Mouse (Mus musculus) heart, embryonic 14.5 days (tissue): ENCODE data around the gene Ftsj1. TPM values are rescaled to one million over a fixed set of nuclear protein-coding genes. Genes with fewer than 3 reads are reported as not detected.

Experiments
- ATAC-seq: fragments of 200-750 bp; cut with Nextera tagmentation; 2 replicates; pipeline ENCODE4 v1.8.0; 2017; ENCODE audit warnings: low read depth, moderate TSS enrichment; ENCODE audit not compliant: insufficient number of reproducible peaks, insufficient read depth, low FRiP score
- H3K27ac ChIP-seq, 2 experiments: fragments of 200-500 bp in 1 of 2; fragments of 300-500 bp in 1 of 2; sonication (generic) in 1 of 2; replicated peaks in 1 of 2; 2 replicates each; pipeline ENCODE4 v1.5.1; 2012 to 2014; ENCODE audit warnings: low read depth in 2 of 2, low read length in 2 of 2, control low read depth in 1 of 2, mild to moderate bottlenecking in 1 of 2, mixed read lengths in 1 of 2; ENCODE audit not compliant: control insufficient read depth in 1 of 2, insufficient read depth in 1 of 2
- H3K27me3 ChIP-seq: fragments of 300-500 bp; sonication (generic); 2 replicates; pipeline ENCODE4 v1.6.1; 2014; ENCODE audit warnings: mild to moderate bottlenecking, low read length, control low read depth; ENCODE audit not compliant: control insufficient read depth, insufficient read depth
- H3K36me3 ChIP-seq: fragments of 300-500 bp; sonication (generic); 2 replicates; pipeline ENCODE4 v1.6.1; 2014; ENCODE audit warnings: mild to moderate bottlenecking, control low read depth, low read length, mixed read lengths; ENCODE audit not compliant: control insufficient read depth, insufficient read depth
- H3K4me1 ChIP-seq, 2 experiments: fragments of 200-500 bp in 1 of 2; fragments of 300-500 bp in 1 of 2; sonication (generic) in 1 of 2; 2 replicates each; pipeline ENCODE4 v1.6.1; 2012 to 2014; ENCODE audit warnings: low read length in 2 of 2, control low read depth in 1 of 2, mixed read lengths in 1 of 2; ENCODE audit not compliant: control insufficient read depth in 2 of 2, insufficient read depth in 2 of 2
- H3K4me2 ChIP-seq: fragments of 300-500 bp; sonication (generic); 2 replicates; pipeline ENCODE4 v1.6.1; 2014; ENCODE audit warnings: mild to moderate bottlenecking, low read length
- H3K4me3 ChIP-seq, 2 experiments: fragments of 200-500 bp in 1 of 2; fragments of 300-500 bp in 1 of 2; sonication (generic) in 1 of 2; 2 replicates each; pipeline ENCODE4 v1.5.1; 2012 to 2014; ENCODE audit warnings: low read length in 2 of 2, mild to moderate bottlenecking in 2 of 2, control low read depth in 1 of 2, low read depth in 1 of 2, moderate library complexity in 1 of 2; ENCODE audit not compliant: control insufficient read depth in 1 of 2, insufficient read depth in 1 of 2
- H3K9ac ChIP-seq: fragments of 300-500 bp; sonication (generic); 2 replicates; pipeline ENCODE4 v1.6.1; 2014; ENCODE audit warnings: mild to moderate bottlenecking, low read length
- H3K9me3 ChIP-seq: fragments of 300-500 bp; sonication (generic); 2 replicates; pipeline ENCODE4 v1.6.1; 2016; ENCODE audit warnings: low read length, control low read depth; ENCODE audit not compliant: control insufficient read depth
- WGBS: fragments of 180-500 bp; shearing (Covaris S2); extraction: QIAGEN DNeasy Blood & Tissue Kit; methylation state at CpG from one replicate; pipeline ENCODE4 v1.1.7; 2014; 5-methylcytosine and 5-hydroxymethylcytosine counted together
- polyA plus RNA-seq: library from polyadenylated mRNA; unstranded; fragments of >200 nt; fragmentation: Nextera tagmentation; extraction: Ambion mirVana; gene quantifications from 2 replicates; pipeline ENCODE4 v1.2.1, GENCODE M21; 2014

Ftsj1 gene
- polyA plus RNA-seq, 1 experiment from 2014 or later = 25.4 TPM

DNA sequence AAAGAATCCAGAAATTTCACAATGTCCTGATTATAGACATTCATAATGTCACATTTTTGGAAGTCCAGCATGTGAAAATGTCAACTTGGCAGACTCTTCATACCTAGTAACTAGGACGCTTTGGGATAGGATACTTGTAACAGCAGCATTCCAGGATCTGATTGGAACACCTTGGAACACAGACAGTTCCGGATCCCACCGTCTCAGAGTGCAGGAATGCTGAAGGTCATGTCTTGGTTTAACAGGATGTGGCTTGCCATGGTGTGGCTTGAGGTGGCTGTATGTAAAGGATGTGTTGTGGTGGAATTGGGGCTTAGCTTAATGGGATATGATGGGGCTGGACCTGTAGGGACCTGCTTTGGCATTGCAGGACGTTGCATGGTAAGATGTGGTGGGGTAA lies 47.1 kb downstream of the Ftsj1 start:
- Histone ChIP-seq H3K4me2 (no peak overlapping the region), H3K36me3 (no peaks in the 10 kb centered on the region), H3K4me3 (no peak overlapping the region), H3K27ac (no peak overlapping the region), H3K27me3 (no peaks in the 10 kb centered on the region), H3K9me3 (no peaks in the 10 kb centered on the region), H3K9ac (no peak overlapping the region), H3K4me1 (no peaks in the 10 kb centered on the region)
- 50% methylated on average over 4 of the region's 4 CpGs for WGBS
- ATAC-seq = no peak

DNA sequence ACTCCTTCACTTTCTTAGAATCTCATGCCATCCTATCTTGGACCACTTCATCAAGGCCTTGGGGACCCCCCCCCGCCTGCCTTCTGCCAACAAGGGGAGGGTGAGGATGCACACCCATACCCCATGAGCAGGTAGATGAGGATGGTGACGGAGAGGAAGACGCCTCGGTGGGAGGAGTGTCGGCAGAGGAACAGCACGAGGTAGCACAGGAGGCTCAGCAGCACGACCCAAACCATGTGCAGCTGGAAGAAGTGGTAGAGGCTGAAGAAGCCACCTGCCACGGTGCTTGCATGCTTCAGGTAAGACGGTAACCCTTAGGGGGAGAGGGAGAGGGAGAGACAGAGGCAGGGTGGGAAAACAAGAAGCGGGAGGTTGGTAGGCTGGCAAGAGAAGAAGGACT lies 48.1 kb downstream of the Ftsj1 start:
- no peaks in the 10 kb centered on the region for H3K4me1 ChIP-seq
- 81% methylated on average over 10 of the region's 10 CpGs for WGBS
- ATAC-seq = no peak

DNA sequence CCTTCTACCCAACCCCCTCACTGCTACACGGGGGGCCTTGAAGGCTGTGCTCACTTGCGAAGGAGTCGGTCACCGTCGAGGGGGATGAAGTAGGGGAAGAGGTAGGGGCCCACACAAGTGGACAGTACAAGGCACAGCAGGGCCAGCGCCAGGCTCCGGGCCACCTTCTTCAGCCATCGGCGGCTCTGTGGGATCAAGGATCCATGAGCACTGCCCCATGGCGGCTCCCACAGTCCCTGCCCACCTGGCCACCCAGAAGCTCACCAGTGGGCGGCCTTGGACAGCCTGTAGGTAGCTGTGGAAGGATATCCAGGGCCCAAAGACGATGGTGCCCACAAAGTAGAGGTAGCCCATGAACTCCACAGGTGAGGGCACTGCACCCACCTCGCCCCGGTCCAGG lies 49.1 kb downstream of the Ftsj1 start:
- Histone ChIP-seq H3K4me2 (no peak overlapping the region), H3K9me3 (no peaks in the 10 kb centered on the region), H3K4me1 (no peaks in the 10 kb centered on the region), H3K27ac (no peak overlapping the region), H3K9ac (no peak overlapping the region), H3K27me3 (no peaks in the 10 kb centered on the region), H3K36me3 (no peaks in the 10 kb centered on the region), H3K4me3 (no peak overlapping the region)
- WGBS = 80% methylated on average over 14 of the region's 14 CpGs
- ATAC-seq = no peak

More for the DNA sequence above, 48.1 kb downstream of the Ftsj1 start:
- H3K9me3 ChIP-seq = no peaks in the 10 kb centered on the region
- no peak overlapping the region for H3K9ac ChIP-seq
- no peak overlapping the region for H3K4me2 ChIP-seq
- H3K27me3 ChIP-seq = no peaks in the 10 kb centered on the region
- no peak overlapping the region for H3K27ac ChIP-seq
- no peaks in the 10 kb centered on the region for H3K36me3 ChIP-seq
- H3K4me3 ChIP-seq = no peak overlapping the region

DNA sequence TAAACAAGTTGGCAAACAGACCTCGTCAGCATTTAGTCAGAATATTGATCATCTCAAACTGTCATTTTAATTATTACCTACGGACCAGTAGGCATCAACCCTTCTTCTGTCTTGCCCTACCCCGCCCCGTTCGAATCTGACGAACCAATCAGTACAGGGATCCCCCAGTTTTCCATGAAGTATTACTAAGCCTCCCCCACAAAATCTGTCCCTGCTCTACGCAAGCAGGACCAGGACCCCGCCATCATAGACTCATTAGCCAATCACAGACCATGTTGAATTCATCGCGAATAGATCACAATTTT lies 58.8 kb downstream of the Ftsj1 start, which contains the start of gene Ebp:
Ebp (minus strand) TSS at position 94 of the 305 bp plus-strand sequence.
- WGBS = 18% methylated on average over 10 of the region's 10 CpGs
- no peaks in the 10 kb centered on the region; a peak in 1 of 4 replicates for H3K4me1 ChIP-seq
- H3K27me3 ChIP-seq = no peaks in the 10 kb centered on the region
- no peaks in the 10 kb centered on the region for H3K9me3 ChIP-seq
- H3K36me3 ChIP-seq = no peaks in the 10 kb centered on the region
- H3K4me3 ChIP-seq = peak within 1 kb of the TSS; percentile 57
- H3K4me2 ChIP-seq = peak within 1 kb of the TSS; percentile 71
- H3K9ac ChIP-seq = peak within 1 kb of the TSS; percentile 72
- ATAC-seq = peak; percentile 44; the same call in 1 of the 2 replicates
- peak within 1 kb of the TSS; percentile 47 to 57; a peak in 3 of 4 replicates for H3K27ac ChIP-seq

DNA sequence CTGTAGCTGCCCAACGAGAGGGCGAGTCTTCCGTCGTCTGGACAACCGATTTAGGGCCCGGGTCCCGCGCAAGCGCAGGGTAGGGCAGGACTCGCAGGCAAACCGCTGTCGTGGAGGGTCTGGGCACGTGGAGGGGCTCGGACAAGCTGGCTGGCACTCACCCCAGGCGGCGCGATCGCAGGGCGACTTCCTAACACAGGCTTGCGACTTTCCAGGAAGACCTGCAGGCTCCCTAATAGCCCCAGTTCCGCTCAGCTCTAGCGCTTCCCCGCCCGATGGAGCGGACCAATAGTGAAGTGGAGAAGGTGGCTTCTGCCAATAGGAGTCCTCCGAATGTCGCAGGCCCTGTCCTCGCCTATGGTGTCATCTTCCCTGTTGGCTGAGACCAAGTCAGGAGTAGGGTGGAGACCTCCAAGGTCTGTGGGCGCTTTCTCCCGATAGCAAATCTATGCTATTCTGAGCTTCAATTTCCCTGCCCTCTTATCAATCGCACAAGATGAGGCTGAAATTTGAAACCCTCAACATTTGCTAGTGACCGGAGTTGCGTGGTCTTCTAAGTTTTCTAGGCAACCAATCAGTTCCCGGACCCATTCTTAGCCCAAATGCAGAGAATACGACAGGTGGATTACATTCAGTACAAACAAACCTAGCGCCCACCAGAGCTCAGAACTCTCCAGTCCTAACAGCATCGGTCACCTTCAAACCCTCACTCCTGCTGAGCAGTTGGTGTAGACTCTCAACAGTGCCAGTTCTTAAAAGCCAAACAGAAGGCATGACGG lies 59.4 kb downstream of the Ftsj1 start:
- peak; percentile 95 for ATAC-seq
- Histone ChIP-seq H3K9me3 (no peaks in the 10 kb centered on the region), H3K9ac (peak overlapping the region; percentile 72), H3K27me3 (no peaks in the 10 kb centered on the region), H3K4me2 (peak overlapping the region; percentile 71), H3K36me3 (no peaks in the 10 kb centered on the region), H3K4me3 (peak overlapping the region; percentile 57), H3K4me1 (no peaks in the 10 kb centered on the region; a peak in 1 of 4 replicates), H3K27ac (peak overlapping the region; percentile 47 to 57; a peak in 3 of 4 replicates)
- WGBS = 13% methylated on average over 38 of the region's 38 CpGs

DNA sequence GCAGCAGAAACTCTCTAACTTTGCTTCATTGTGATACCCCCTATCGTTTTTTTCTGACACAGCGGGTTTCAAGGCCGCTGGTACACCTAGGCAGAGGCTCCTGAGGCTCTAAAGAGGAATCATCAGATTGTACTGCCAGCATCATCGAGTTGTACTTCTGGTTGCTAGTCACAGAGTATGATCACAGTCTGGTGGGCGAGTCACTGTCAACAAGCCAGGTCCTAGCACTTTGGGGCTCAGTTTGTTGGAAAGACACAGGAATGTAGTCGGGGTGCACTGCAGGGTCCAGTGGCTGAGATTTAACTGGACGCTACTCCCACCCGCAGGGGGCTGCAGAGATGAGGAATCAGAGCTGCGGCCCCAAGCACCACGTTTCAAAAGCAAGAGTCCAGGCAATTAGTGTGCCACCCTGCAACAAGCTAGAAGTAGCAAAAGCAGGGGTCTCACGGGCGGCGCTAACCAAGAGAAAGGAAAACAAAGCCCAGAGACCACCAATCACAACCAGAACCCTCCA lies 60.0 kb downstream of the Ftsj1 start:
- H3K27me3 ChIP-seq = no peaks in the 10 kb centered on the region
- H3K4me2 ChIP-seq = peak overlapping the region; percentile 71
- ATAC-seq = no peak; the same call in 1 of the 2 replicates
- H3K4me1 ChIP-seq = no peaks in the 10 kb centered on the region; a peak in 1 of 4 replicates
- H3K4me3 ChIP-seq = peak overlapping the region; percentile 57
- H3K9ac ChIP-seq = peak overlapping the region; percentile 72
- 16% methylated on average over 13 of the region's 13 CpGs for WGBS
- no peaks in the 10 kb centered on the region for H3K36me3 ChIP-seq
- H3K27ac ChIP-seq = no peak overlapping the region
- no peaks in the 10 kb centered on the region for H3K9me3 ChIP-seq
